Mouse (Mus musculus): ENCODE data around the gene Ing1.

DNA sequence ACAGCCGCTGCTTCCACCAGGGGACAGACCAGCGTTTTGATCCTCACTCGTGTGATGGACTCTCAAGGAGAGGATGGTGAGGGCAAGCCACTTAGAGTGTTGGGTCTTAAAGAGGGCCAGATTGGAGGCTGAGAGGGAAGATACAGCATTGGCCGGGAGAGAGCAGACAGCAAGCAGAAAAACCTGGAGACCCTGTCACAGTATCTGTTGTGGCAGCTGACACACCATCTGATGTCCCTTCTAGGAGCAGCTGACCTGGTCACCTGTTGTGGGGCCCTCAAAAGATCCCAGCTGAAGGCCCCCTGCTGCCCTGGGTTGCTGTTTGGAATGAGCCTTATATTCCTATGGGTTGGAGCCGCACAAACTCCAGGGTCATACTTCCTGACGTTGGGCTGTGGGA, 17.1 kb downstream of the Ing1 start:
- TF ChIP-seq GATA1 (IDR thresholded peaks at IDR 0.05; ENCODE audit: borderline replicate concordance, low read length) (no peak), FLI1 (IDR thresholded peaks at IDR 0.05; ENCODE audit: low read length) (no peak)

Measured in megakaryocyte, embryonic 14.5 days (primary cell).